9 mouse cellular contexts compared by ENCODE assay signal in genomic region chr10:79970415-79971182, GRCm38 (mm10). TPM values are rescaled to one million over a fixed set of nuclear protein-coding genes. Genes with fewer than 3 reads are reported as not detected.
DNase-seq lines count a peak whose midpoint lies in the region; ATAC-seq and TF ChIP-seq lines count a peak whose summit lies in the region.
"Had no signal": no experiment of that assay in that cellular context is flagged by ENCODE, and none has a peak within 500 bp of the region (broad histone marks: within the 10 kb centered on the region; RNA-seq: fewer than 3 reads in every experiment).

Grin3b (plus strand) TSS chr10:79970715.

- H3K36me3 ChIP-seq in heart, adult 2 months (ENCODE audit: control insufficient read depth, insufficient read depth, low read length) = no peaks in the 10 kb centered on the region
- peaks cover 41% of the 10 kb centered on the region for H3K36me3 ChIP-seq in E14TG2a.4 (ENCODE audit: insufficient read depth, low read length)
- peaks cover 55% of the 10 kb centered on the region for H3K36me3 ChIP-seq in forebrain, embryonic 13.5 days (ENCODE audit: poor library complexity, severe bottlenecking)
- peaks cover 48% of the 10 kb centered on the region for H3K36me3 ChIP-seq in liver, embryonic 12.5 days

- peak within 1 kb of the TSS; percentile 1; the same call in 1 of the 2 replicates for H3K4me3 ChIP-seq in heart, adult 2 months
- H3K4me3 ChIP-seq in E14TG2a.4 (replicated peaks; ENCODE audit: low read length) = peak within 1 kb of the TSS; percentile 81
- peak within 1 kb of the TSS; percentile 30 for H3K4me3 ChIP-seq in forebrain, embryonic 13.5 days
- H3K4me3 ChIP-seq in liver, embryonic 12.5 days = peak within 1 kb of the TSS; percentile 36

- H3K79me2 ChIP-seq in heart, adult 2 months (replicated peaks; ENCODE audit: control insufficient read depth, insufficient read depth, low read length) = no peaks in the 10 kb centered on the region

- no peaks in the 10 kb centered on the region for H3K4me1 ChIP-seq in heart, adult 2 months (ENCODE audit: control insufficient read depth, insufficient read depth, low read length)
- peaks cover 81% of the 10 kb centered on the region for H3K4me1 ChIP-seq in E14TG2a.4 (replicated peaks; ENCODE audit: low read depth, low read length)
- H3K4me1 ChIP-seq in forebrain, embryonic 13.5 days = peaks cover 7% of the 10 kb centered on the region
- peaks cover 7% of the 10 kb centered on the region for H3K4me1 ChIP-seq in liver, embryonic 12.5 days

- H3K27ac ChIP-seq in heart, adult 2 months = no peak within 1 kb of the TSS
- H3K27ac ChIP-seq in forebrain, embryonic 13.5 days = no peak within 1 kb of the TSS
- H3K27ac ChIP-seq in liver, embryonic 12.5 days = no peak within 1 kb of the TSS

- TF ChIP-seq POLR2A in heart, adult 2 months (IDR thresholded peaks at IDR 0.05; ENCODE audit: insufficient read depth, low read depth, low read length) = no peak

- 6% methylated on average over 47 of the region's 47 CpGs for WGBS in heart, adult 2 months
- 8% methylated on average over 47 of the region's 47 CpGs for WGBS in forebrain, embryonic 13.5 days
- WGBS in liver, embryonic 12.5 days (ENCODE audit: insufficient replicate concordance) = 8% methylated on average over 47 of the region's 47 CpGs

- intact Hi-C loops in heart, adult 2 months (cut with DNase I) = no loop called here
- intact Hi-C loops in heart, postnatal 10 days (cut with DNase I) = no loop called here

- H3K4me2 ChIP-seq in forebrain, embryonic 13.5 days = peak within 1 kb of the TSS; percentile 58
- peak within 1 kb of the TSS; percentile 61 for H3K4me2 ChIP-seq in liver, embryonic 12.5 days

- no peak for TF ChIP-seq CTCF in heart, adult 2 months (IDR thresholded peaks at IDR 0.05)
- TF ChIP-seq CTCF in E14TG2a.4 (conservative IDR thresholded peaks at IDR 0.05; ENCODE audit: low read length) = no peak

- no peak for DNase-seq in heart, adult 2 months
- no peak for DNase-seq in heart, postnatal 10 days
- DNase-seq in T-cell, adult 2 months (ENCODE audit: low spot score) = no peak
- DNase-seq in frontal cortex, adult 2 months (ENCODE audit: extremely low spot score in 1 of 2, low spot score in 1 of 2) = no peak
- no peak for DNase-seq in right cerebral cortex, adult 2 months (ENCODE audit: low spot score in 2 of 2)
- DNase-seq: lung, adult 2 months had no signal

- H3K27me3 ChIP-seq in heart, adult 2 months (ENCODE audit: control insufficient read depth, insufficient read depth, low read length) = peaks cover 7% of the 10 kb centered on the region
- peaks cover 60% of the 10 kb centered on the region for H3K27me3 ChIP-seq in E14TG2a.4 (ENCODE audit: insufficient read depth, low read length)
- H3K27me3 ChIP-seq in forebrain, embryonic 13.5 days = peaks cover 47% of the 10 kb centered on the region
- H3K27me3 ChIP-seq in liver, embryonic 12.5 days (replicated peaks) = peaks cover 62% of the 10 kb centered on the region

- no peaks in the 10 kb centered on the region for H3K9me3 ChIP-seq in E14TG2a.4 (ENCODE audit: low read length)
- H3K9me3 ChIP-seq in forebrain, embryonic 13.5 days (replicated peaks) = no peaks in the 10 kb centered on the region
- peaks cover 5% of the 10 kb centered on the region for H3K9me3 ChIP-seq in liver, embryonic 12.5 days (replicated peaks)

- TF ChIP-seq EP300 in heart, adult 2 months (IDR thresholded peaks at IDR 0.05; ENCODE audit: insufficient read depth, low read depth, low read length) = no peak

- 0 out of 2 replicates have a peak within 1 kb of the TSS, but pooled peaks have one; percentile 14 for H3K9ac ChIP-seq in heart, adult 2 months (ENCODE audit: low read depth, low read length)
- peak within 1 kb of the TSS; percentile 58 for H3K9ac ChIP-seq in forebrain, embryonic 13.5 days
- 0 out of 2 replicates have a peak within 1 kb of the TSS, but pooled peaks have one; percentile 24 for H3K9ac ChIP-seq in liver, embryonic 12.5 days

- no peak for ATAC-seq in forebrain, embryonic 13.5 days
- ATAC-seq in liver, embryonic 12.5 days = no peak

RNA-seq across cellular contexts. Expression of gene Grin3b, which starts in this region (rescaled TPM):
- total RNA-seq in heart, adult 2 months (2021) = under 1 TPM; 0.20 to 0.31 TPM
- polyA plus RNA-seq in heart, adult 2 months (2012; rRNA removed) = 0.20 and 0.29 TPM in 2 replicates
- not detected for total RNA-seq in heart, postnatal 10 days (2021)
- polyA plus RNA-seq in forebrain, embryonic 13.5 days (2015; fragmentation: Nextera tagmentation; extraction: Ambion mirVana) = 0.38 and 0.57 TPM in 2 replicates
- polyA plus RNA-seq in liver, embryonic 12.5 days (2016; fragmentation: Nextera tagmentation; extraction: Ambion mirVana) = 0.14 TPM in 2 replicates
- polyA plus RNA-seq in frontal cortex, adult 2 months (2012; rRNA removed) = 0.17 and 0.38 TPM in 2 replicates
- polyA plus RNA-seq: lung, adult 2 months had no signal

Comparison
In these comparisons a context has a peak if more than half of its experiments do, and no peak if none do; other contexts are left out.
1. H3K4me3 ChIP-seq: peak in every context shown above with its lines; median percentile 81 in E14TG2a.4; 36 in liver, embryonic 12.5 days; 30 in forebrain, embryonic 13.5 days; 1 in heart, adult 2 months.